Mouse (Mus musculus) intestine, embryonic 16.5 days (tissue): ENCODE data around the gene Il21r. TPM values are rescaled to one million over a fixed set of nuclear protein-coding genes. Genes with fewer than 3 reads are reported as not detected.

Experiments
- polyA plus RNA-seq: library from polyadenylated mRNA; unstranded; fragments of >200 nt; fragmentation: Nextera tagmentation; extraction: Ambion mirVana; gene quantifications from 2 replicates; pipeline ENCODE4 v1.2.1, GENCODE M21; 2015

Il21r gene
- polyA plus RNA-seq, 1 experiment from 2014 or later, result 0.59 TPM

Other genes with a start within 250 kb of the Il21r start
- gene Kdm8, start 158.8 kb upstream of the Il21r start, polyA plus RNA-seq, result 9.3 and 10.4 TPM in 2 replicates
- 104 and 115 TPM in 2 replicates for gene Nsmce1, start 111.8 kb upstream of the Il21r start, polyA plus RNA-seq
- 12.6 and 14.5 TPM in 2 replicates for gene Il4ra, start 51.3 kb upstream of the Il21r start, polyA plus RNA-seq
- gene Gtf3c1, start 104.4 kb downstream of the Il21r start, polyA plus RNA-seq, result 15.8 and 18.8 TPM in 2 replicates
- gene D430042O09Rik, start 104.5 kb downstream of the Il21r start, polyA plus RNA-seq, result 6.0 and 7.0 TPM in 2 replicates